Mouse (Mus musculus) hindbrain, embryonic 11.5 days (tissue): Measurements from ENCODE around the gene Gm45717. TPM values are rescaled to one million over a fixed set of nuclear protein-coding genes. Genes with fewer than 3 reads are reported as not detected.
"Not testable (repeated sequence)": the region's sequence is repeated elsewhere in the genome, so short reads cannot be mapped to it uniquely, and the experiment has no call there.

Experiments
- ATAC-seq: fragments of 200-750 bp; cut with Nextera tagmentation; 2 replicates; pipeline ENCODE4 v1.8.0; 2017; ENCODE audit warnings: mild to moderate bottlenecking, moderate TSS enrichment, moderate library complexity; ENCODE audit not compliant: low FRiP score
- DNase-seq: peaks from one replicate; pipeline ENCODE4 v3.0.0-alpha.2; 2015; ENCODE audit warnings: low spot score
- H3K27ac ChIP-seq: fragments of 300-500 bp; sonication (generic); 2 replicates; pipeline ENCODE4 v1.5.1; 2014; ENCODE audit warnings: mild to moderate bottlenecking, low read depth, low read length
- H3K27me3 ChIP-seq: fragments of 300-500 bp; sonication (generic); 2 replicates; pipeline ENCODE4 v1.6.1; 2014; ENCODE audit warnings: mild to moderate bottlenecking, low read length, moderate library complexity, mixed read lengths; ENCODE audit not compliant: control insufficient read depth, insufficient read depth
- H3K36me3 ChIP-seq: fragments of 300-500 bp; sonication (generic); 2 replicates; pipeline ENCODE4 v1.6.1; 2014; ENCODE audit warnings: mild to moderate bottlenecking, low read length, moderate library complexity, mixed read lengths; ENCODE audit not compliant: control insufficient read depth, insufficient read depth
- H3K4me1 ChIP-seq: fragments of 300-500 bp; sonication (generic); replicated peaks from 2 replicates; pipeline ENCODE4 v1.6.1; 2014; ENCODE audit warnings: low read length, mixed read lengths; ENCODE audit not compliant: control insufficient read depth, insufficient read depth
- H3K4me2 ChIP-seq: fragments of 300-500 bp; sonication (generic); replicated peaks from 2 replicates; pipeline ENCODE4 v1.6.1; 2014; ENCODE audit warnings: mild to moderate bottlenecking, low read depth, low read length
- H3K4me3 ChIP-seq: fragments of 300-500 bp; sonication (generic); 2 replicates; pipeline ENCODE4 v1.5.1; 2014; ENCODE audit warnings: low read depth, low read length
- H3K9ac ChIP-seq: fragments of 300-500 bp; sonication (generic); 2 replicates; pipeline ENCODE4 v1.6.1; 2014; ENCODE audit warnings: low read depth, low read length
- H3K9me3 ChIP-seq: fragments of 300-500 bp; sonication (generic); 2 replicates; pipeline ENCODE4 v1.6.1; 2016; ENCODE audit warnings: low read length; ENCODE audit not compliant: control insufficient read depth
- WGBS: fragments of 180-500 bp; shearing (Covaris S2); extraction: QIAGEN DNeasy Blood & Tissue Kit; methylation state at CpG from one replicate; pipeline ENCODE4 v1.1.7; 2014; 5-methylcytosine and 5-hydroxymethylcytosine counted together
- polyA plus RNA-seq: library from polyadenylated mRNA; unstranded; fragments of >200 nt; fragmentation: Nextera tagmentation; extraction: Ambion mirVana; gene quantifications from 2 replicates; pipeline ENCODE4 v1.2.1, GENCODE M21; 2014

Gene Gm45717
- polyA plus RNA-seq, 1 experiment from 2014 or later, result not detected

DNA sequence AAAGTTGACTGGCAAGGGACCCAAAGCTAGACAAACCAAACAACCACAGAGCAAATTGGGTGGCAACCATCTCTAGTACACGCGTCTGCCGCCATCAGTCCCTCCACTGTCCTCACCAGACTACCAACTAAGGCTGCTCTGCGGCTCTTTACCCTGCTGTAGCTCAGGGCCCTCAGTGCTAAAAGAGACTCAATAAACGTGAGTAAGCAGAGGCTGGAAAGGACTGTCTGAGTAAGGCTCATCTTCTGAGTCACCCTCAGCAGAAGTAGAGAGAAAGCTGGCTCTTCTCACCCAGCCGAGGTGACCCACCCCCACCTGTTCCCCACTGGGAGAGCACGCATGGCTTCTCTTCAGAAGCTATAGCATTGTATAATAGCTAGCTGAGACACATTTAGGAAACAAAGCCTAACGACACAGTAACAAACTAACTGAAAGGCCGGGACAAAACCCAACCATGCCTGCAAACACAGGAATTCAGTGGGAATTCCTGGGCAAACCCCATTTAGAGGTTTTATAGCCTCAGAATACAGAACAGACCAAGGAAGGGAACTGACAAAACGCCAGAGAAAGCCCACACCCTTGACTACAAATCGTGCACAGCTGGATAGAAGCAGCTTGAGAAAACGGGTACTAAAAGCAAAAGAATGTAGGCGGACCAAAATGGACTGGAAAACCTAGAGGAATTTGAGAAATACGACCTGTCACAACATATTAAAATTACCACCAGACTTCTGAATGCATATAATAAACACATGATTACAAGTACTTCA, 17.8 kb upstream of the Gm45717 start:
- Histone ChIP-seq H3K9ac (no peak overlapping the region), H3K9me3 (no peaks in the 10 kb centered on the region), H3K4me3 (no peak overlapping the region), H3K4me1 (peaks cover 2% of the 10 kb centered on the region; the same call in 1 of the 2 replicates), H3K36me3 (no peaks in the 10 kb centered on the region), H3K27me3 (no peaks in the 10 kb centered on the region), H3K27ac (no peak overlapping the region), H3K4me2 (no peak overlapping the region)
- ATAC-seq (no peak), DNase-seq (no peak)
- WGBS, result 13% methylated on average over 14 of the region's 14 CpGs

DNA sequence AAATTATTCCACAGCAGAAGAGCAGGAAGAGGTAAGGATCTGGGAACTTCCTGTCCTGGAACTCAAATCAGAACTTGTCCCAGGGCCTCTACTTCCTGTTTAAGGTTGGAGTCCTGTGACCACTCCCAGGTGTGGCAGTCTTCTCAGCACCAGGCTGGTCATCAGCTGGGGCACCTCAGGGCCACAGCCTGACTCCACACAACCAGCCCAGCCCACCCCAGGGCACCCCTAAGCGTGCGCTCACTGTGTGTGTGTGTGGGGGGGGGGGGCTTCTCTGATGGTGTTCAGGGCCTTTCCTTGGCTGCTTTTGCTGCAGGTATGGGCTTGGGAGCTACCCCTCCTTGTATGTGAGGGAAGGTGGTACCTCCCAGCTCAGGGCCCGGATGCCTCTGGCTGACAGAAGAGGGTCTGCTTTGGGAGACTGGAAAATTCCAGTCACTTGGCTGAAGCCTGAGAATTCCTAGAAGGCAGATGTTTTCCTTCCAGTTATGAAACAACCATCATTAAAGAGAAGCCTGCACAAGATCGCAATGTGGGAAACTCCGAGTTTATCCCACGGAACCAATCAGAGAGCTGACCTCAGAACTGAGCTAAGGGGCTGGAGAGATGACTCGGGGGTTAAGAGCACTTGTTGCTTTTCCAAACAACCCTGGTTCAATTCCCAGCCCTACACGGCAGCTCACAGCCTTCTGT, 15.9 kb upstream of the Gm45717 start:
- peaks cover 2% of the 10 kb centered on the region; the same call in 1 of the 2 replicates for H3K4me1 ChIP-seq
- ATAC-seq (no peak), DNase-seq (no peak)
- H3K27ac ChIP-seq, result no peak overlapping the region
- no peaks in the 10 kb centered on the region for H3K27me3 ChIP-seq
- no peaks in the 10 kb centered on the region for H3K36me3 ChIP-seq
- no peak overlapping the region for H3K9ac ChIP-seq
- no peaks in the 10 kb centered on the region for H3K9me3 ChIP-seq
- no peak overlapping the region for H3K4me2 ChIP-seq
- 88% methylated on average over 8 of the region's 8 CpGs for WGBS
- H3K4me3 ChIP-seq, result no peak overlapping the region

DNA sequence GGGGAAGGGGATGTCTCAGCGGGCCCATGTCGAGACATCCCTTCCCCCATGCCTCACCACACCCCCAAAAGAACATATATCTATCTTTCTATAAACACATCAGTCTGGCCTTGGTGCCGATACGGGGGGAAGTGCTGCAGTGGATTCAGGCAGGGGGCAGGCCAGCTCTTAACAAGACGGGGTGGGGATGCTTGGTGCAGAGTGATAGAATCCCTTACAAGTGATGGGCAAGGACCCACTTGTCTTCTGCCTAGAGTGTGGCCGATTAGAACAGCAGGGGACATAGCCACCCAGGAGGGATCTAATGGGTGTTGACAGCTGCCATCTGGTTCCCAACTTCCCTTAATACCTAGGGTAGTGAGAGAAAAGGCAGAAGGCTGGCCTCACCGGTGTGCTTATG, 15.2 kb upstream of the Gm45717 start:
- peaks cover 2% of the 10 kb centered on the region; the same call in 1 of the 2 replicates for H3K4me1 ChIP-seq
- DNase-seq, result no peak
- no peak overlapping the region for H3K4me2 ChIP-seq
- no peak overlapping the region for H3K4me3 ChIP-seq
- H3K27ac ChIP-seq, result no peak overlapping the region
- no peak overlapping the region for H3K9ac ChIP-seq
- no peaks in the 10 kb centered on the region for H3K36me3 ChIP-seq
- no peaks in the 10 kb centered on the region for H3K9me3 ChIP-seq
- no peaks in the 10 kb centered on the region for H3K27me3 ChIP-seq
- ATAC-seq, result no peak
- 50% methylated on average over 7 of the region's 7 CpGs for WGBS

DNA sequence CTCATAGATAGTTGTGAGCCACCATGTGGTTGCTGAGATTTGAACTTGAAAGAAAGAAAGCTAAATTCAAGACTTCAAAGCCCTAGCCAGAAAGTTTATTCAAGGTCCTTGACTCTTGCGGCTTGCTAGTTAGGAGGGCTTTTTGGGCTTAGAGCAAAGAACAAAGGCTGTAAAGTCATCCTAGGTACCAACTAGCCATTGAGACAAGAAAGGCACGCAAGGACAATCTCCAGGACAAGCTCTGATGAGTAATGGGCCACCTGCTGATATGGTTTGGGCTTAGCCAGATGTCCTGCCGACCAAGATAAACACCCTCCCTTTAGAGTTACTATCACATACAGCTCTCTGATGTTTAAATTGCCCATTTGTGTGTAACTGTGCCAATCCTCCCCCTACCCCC, 13.0 kb upstream of the Gm45717 start:
- WGBS, result 11% methylated on average over 3 of the region's 3 CpGs
- not testable (repeated sequence) for H3K9ac ChIP-seq, H3K36me3 ChIP-seq, H3K4me3 ChIP-seq, H3K9me3 ChIP-seq, H3K4me2 ChIP-seq, ATAC-seq, H3K4me1 ChIP-seq, H3K27me3 ChIP-seq, DNase-seq, H3K27ac ChIP-seq

DNA sequence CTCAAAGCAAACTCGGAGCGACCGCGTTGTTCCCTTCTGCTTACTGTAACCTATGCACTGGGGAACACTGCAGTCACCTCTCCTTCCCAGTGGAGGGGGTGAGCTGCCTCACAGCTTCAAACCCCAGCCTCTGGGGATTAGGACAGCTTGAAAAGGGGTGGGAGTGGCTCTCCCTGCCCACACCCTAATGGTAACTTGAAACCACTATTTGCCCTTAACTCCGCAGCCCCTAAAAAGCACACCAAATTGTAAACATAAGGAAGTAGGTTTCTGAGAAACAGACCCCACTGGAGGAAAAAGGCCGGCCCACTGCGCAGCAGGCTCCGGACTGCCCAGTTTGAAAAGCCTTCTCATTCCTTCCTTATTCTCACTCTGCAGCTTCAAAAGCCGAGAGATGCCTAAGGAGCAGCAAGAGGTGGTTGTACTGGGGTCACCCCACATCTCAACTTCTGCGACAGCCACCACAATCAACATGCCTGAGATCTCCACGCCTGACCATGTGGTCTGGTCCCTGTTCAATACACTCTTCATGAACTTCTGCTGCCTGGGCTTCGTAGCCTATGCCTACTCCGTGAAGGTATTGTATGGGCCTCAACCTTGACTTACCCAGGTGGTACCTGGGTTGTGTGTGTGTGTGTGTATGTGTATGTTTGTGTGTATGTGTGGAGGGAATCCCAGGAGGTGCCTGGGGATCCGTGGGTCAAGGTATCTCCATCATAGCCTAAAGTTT, 12.3 kb upstream of the Gm45717 start:
- DNase-seq, result no peak
- Histone ChIP-seq H3K4me1 (no peaks in the 10 kb centered on the region), H3K27ac (no peak overlapping the region), H3K9me3 (no peaks in the 10 kb centered on the region), H3K9ac (no peak overlapping the region), H3K4me2 (no peak overlapping the region), H3K27me3 (no peaks in the 10 kb centered on the region), H3K4me3 (no peak overlapping the region), H3K36me3 (no peaks in the 10 kb centered on the region)
- 8% methylated on average over 14 of the region's 14 CpGs for WGBS
- no peak for ATAC-seq

DNA sequence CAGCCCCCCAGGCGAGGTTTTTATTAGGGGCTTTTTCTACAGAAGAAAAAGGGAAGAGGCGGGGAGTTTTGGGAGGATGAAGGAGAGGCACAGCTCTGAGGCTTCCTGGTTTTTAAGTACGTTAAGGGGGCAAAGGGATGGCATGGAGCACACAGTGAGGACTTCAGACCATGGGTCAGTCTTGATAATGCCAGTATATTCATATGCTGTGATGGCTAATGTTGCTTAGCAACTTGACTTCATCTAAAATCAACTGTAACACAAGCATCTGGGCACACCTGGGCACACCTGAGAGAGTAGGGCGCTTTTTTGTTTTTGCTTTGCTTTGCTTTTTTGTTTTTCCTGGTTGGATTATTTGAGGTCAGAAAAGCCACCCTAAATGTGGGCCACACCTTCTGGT, 11.2 kb upstream of the Gm45717 start, which contains the start of gene Ifitm1:
TSS of gene Ifitm1 (plus strand) at position 301 of the 400 bp plus-strand sequence.
- 89% methylated on average over 4 of the region's 4 CpGs for WGBS
- Histone ChIP-seq H3K36me3 (no peaks in the 10 kb centered on the region), H3K4me1 (no peaks in the 10 kb centered on the region), H3K4me3 (no peak within 1 kb of the TSS), H3K9ac (no peak within 1 kb of the TSS), H3K9me3 (no peaks in the 10 kb centered on the region), H3K27me3 (no peaks in the 10 kb centered on the region), H3K27ac (no peak within 1 kb of the TSS), H3K4me2 (no peak within 1 kb of the TSS)
- no peak for ATAC-seq
- no peak for DNase-seq

DNA sequence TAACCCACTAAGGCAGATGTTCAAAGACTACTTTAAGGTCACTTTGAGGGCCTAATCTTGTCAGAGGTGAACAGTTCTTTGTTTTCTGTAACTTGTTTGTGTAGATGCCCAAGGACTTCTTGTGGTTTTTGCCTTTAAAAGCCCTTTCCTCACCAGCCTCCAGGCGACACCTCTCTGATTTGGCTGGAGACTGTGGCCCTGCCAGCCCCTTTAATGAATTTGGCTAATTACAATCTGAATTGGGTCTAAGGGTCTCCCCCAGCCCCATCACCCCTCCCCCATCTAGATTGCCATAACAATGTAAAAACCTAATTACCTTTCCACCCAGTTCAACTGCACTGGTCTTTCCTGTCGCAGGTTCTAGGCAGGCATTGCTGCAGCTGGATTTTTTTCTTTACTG, 7.0 kb upstream of the Gm45717 start:
- Histone ChIP-seq H3K9ac (no peak overlapping the region), H3K9me3 (no peaks in the 10 kb centered on the region), H3K4me2 (no peak overlapping the region), H3K4me3 (no peak overlapping the region), H3K4me1 (no peaks in the 10 kb centered on the region), H3K27ac (no peak overlapping the region), H3K36me3 (no peaks in the 10 kb centered on the region), H3K27me3 (no peaks in the 10 kb centered on the region)
- ATAC-seq, result no peak
- WGBS, result 58% methylated on average over 2 of the region's 2 CpGs
- no peak for DNase-seq

DNA sequence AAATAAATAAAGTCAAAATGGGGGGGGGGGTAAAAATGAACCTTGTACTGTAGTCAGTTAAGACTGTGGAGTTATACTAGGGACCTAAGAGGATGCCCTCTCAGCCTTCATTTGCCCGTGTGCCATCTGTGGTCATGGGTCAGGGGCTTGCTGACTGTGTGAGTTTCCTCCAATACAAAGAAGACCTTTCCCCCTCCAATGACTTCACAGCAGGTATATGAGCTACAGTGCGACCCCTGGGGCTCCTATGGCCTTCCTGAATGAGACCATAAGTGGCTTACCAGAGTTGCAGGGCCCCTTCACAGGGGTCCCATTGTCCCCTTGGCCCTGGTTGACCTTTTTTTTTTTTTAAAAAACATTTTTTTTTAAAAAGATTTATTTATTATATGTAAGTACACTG, 5.7 kb upstream of the Gm45717 start:
- DNase-seq, result no peak

More for the DNA sequence above, 5.7 kb upstream of the Gm45717 start:
- no peaks in the 10 kb centered on the region for H3K36me3 ChIP-seq
- H3K9ac ChIP-seq, result no peak overlapping the region
- no peaks in the 10 kb centered on the region for H3K9me3 ChIP-seq
- H3K27ac ChIP-seq, result no peak overlapping the region
- WGBS, result 62% methylated on average over 2 of the region's 2 CpGs
- no peaks in the 10 kb centered on the region for H3K27me3 ChIP-seq
- no peak overlapping the region for H3K4me3 ChIP-seq
- no peak overlapping the region for H3K4me2 ChIP-seq
- no peak for ATAC-seq
- H3K4me1 ChIP-seq, result no peaks in the 10 kb centered on the region
